Mouse (Mus musculus): Measurements from ENCODE around the gene Cyp2s1. TPM values are rescaled to one million over a fixed set of nuclear protein-coding genes. Genes with fewer than 3 reads are reported as not detected.
A peak's percentile ranks its signal among the peaks of the same experiment; 100 is the strongest.

Cyp2s1 gene
- 1 to 10 TPM; 2.6 to 4.0 TPM for total RNA-seq (2021)
- long read RNA-seq, partial matches to known transcripts = 1 of 2 reads
- long read RNA-seq, other reads (novel, unspliced or antisense) = 1 of 2 reads

- no peak for DNase-seq (ENCODE audit: low spot score in 2 of 2)
Measured at GRCm38 (mm10) chr7:25816241-25816919, at the start of gene Cyp2s1. Gene Cyp2s1, minus strand, starts transcription at chr7:25816913.

DNA sequence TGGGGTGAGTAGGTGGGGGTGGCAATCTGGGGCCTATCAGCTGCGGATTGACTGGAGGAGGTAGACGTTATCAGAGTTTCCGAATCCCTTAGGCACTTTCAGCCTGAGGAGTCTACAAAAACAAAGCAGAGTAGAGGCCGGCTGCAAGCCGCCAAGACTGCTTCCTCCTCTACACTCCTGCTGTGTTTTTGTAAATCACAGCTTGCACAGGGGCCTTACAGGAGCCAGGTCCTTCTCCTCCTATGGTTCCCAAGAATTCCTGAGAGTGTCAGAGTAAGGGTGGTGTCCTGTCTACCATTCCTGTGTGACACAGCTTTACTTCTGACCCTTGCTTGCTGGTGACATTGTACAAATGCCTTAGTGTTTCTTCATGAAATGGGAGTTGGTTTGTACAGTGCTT, 48.1 kb upstream of the Cyp2s1 start:
- no peak for DNase-seq (ENCODE audit: low spot score in 2 of 2)

- no peak for DNase-seq (ENCODE audit: low spot score in 2 of 2)
Measured at GRCm38 (mm10) chr7:25863756-25864155, 47.0 kb upstream of the Cyp2s1 start.

DNA sequence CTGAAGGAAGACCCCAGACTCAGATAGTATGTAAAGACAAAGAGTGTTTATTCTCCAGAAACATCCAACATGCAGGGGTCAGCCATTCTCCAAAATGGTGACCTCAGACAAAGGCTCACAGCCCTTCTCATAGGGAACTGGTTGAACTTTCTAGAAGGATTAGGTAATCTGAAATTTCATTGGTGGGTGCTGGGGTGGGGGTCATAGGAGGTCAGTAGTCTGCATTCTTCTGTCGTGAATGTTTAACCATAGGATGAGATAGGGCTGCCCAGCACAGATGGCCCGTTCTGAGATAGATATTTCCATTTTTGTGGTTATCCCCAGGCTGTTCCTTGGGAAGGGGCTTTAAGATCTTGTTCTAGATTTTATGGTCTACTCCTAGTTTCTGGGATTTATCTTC, 45.7 kb upstream of the Cyp2s1 start:
- no peak for DNase-seq (ENCODE audit: low spot score in 2 of 2)

GRCm38 (mm10) chr7:25859962-25860870, 43.5 kb upstream of the Cyp2s1 start:
- DNase-seq (ENCODE audit: low spot score in 2 of 2) = no peak

DNA sequence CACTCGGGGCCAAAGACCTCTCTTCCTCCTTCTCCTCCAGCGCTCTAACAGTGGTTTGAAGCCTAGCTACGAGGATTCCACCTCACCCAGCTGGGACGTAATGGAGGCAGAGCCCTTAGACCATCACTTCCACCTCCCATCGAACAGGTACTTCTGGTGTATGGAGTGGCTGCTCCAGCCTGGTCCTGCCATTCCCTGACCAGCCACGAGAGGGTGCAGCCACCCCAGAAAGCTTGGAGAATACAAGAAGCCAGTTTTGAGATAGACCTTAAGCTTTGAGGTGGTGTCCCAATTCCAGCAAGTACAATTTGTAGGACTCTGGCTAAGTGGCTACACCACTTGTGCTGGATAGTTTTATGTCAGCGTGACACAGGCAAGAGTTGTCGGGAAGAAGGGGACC, 38.4 kb upstream of the Cyp2s1 start:
- peak; percentile 70 to 73 for DNase-seq (ENCODE audit: low spot score in 2 of 2)

GRCm38 (mm10) chr7:25848444-25848812, 31.7 kb upstream of the Cyp2s1 start:
- DNase-seq (ENCODE audit: low spot score in 2 of 2) = peak in 1 of 2 experiments; percentile 32

- DNase-seq (ENCODE audit: low spot score in 2 of 2) = peak; percentile 94 to 95
Measured at GRCm38 (mm10) chr7:25847722-25848443, 31.2 kb upstream of the Cyp2s1 start.

GRCm38 (mm10) chr7:25844885-25845284, 28.2 kb upstream of the Cyp2s1 start:
- no peak for DNase-seq (ENCODE audit: low spot score in 2 of 2)

DNA sequence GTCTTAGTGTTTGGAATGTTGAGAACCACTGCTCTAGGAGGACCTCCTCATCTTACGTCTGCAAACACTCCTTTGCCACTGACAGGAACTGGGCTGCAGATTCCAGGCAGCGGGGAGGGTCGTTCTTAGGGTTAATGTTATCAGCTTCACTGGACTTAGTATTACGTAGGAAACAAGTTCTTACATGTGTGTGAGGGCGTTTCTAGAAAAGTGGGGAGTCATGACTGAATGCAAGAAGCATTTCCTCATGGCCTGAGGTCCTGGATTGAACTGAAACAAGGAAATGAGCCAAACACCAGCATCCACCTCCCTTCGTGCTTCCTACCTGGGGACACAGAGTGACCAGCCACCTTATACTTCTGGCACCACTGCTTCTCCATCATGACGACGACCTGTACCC, 27.7 kb upstream of the Cyp2s1 start:
- no peak for DNase-seq (ENCODE audit: low spot score in 2 of 2)

- no peak for DNase-seq (ENCODE audit: low spot score in 2 of 2)
Measured at GRCm38 (mm10) chr7:25843492-25843891, 26.8 kb upstream of the Cyp2s1 start.

GRCm38 (mm10) chr7:25840908-25841307, 24.2 kb upstream of the Cyp2s1 start:
- DNase-seq (ENCODE audit: low spot score in 2 of 2) = no peak

DNA sequence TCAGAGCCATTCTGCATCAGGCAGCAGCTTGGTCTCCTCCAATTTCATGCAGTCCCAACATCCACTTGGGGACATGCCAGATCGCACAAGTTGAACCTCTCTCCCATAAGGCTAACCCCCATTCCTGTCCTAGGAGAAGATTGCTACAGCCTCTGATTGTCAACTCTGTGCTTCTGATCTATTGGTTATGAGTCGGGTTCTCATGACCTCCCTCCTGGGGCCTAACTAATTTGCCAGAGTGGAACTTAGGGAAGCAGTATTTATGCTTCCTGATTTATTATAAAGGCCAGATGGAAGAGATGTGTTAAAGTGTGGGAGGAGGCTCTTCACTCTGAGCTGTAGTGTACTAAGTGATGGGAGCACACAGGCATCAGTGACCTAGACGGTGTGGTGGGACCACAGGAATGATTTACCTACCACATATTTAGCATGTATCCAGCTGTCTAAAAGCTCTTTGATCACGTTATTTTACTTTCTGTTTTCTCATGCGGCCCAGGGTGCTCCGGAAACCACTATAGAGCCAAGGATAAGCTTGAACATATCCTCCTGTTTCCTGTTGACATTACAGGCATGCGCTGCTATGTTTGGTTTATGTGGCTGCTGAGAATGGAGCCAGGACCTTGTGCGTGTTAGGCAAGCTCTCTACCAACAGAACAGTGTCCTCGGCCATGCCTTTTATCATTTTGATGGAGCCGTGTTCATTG, 18.6 kb upstream of the Cyp2s1 start:
- DNase-seq (ENCODE audit: low spot score in 2 of 2) = no peak

DNA sequence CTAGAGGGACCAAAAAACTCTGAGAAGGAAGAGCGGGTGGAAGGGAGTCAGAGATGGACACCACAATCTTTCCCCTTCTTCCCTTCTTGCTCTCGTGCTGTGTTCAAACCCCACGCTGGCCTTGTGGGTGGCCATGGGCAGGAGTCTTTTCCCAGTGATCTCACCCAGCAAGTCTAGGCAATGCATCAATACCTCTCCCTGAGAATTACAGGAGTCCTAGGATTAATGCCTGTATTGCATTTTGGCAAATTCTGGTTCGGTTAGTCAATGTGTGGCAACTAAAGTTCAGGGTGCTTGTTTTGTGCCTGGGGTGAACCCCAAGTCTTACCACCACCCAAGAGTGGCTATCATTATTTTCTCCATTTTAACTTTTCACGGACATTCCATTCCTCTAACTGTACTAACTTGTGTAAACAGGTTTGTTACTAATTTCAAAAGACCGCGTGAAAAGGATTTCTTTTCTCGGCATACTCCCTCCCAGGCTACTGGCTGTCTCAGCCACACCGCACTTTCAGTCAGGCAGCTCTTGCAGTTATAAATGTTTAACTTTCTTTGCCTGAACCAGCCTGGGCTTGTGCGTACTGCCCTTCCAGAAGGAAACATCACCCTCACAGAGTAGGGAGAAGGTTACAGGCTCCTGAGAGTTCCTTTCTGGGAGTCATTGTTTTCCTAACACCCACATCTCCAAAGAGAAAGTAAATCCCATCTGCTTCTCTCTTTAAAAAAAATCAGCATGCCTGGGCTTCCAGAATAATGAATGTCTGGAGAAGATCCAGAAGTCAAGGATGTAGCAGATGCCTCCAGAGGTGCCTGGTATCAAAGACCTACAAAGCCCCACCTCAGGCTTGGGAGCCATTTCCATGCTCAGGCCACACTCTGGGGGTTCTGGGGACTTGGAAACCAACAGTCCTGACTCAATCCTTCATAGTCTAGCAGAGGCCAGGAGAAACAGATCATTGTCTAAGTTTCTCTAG, 15.1 kb upstream of the Cyp2s1 start:
- DNase-seq (ENCODE audit: low spot score in 2 of 2) = no peak

GRCm38 (mm10) chr7:25830251-25830650, 13.5 kb upstream of the Cyp2s1 start:
- no peak for DNase-seq (ENCODE audit: low spot score in 2 of 2)

DNA sequence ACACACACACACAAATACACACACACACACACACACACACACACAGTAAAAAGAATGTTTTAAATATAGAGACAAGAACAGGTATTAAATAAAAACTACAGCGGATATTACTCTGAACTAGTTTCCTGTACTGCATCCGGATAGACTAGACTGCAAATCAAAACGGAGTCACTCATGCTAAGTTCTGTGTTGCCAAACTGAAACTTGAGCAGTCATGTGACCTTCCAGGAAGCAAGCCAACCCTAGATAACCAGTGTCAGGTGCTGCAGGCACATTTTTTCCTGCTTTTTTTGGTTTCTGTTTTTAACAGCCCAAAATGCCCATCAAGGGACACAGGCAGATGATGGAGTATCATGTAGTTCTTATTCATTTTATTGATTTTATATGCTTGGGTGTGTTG, 10.5 kb upstream of the Cyp2s1 start:
- peak in 1 of 2 experiments; percentile 7 for DNase-seq (ENCODE audit: low spot score in 2 of 2)

DNA sequence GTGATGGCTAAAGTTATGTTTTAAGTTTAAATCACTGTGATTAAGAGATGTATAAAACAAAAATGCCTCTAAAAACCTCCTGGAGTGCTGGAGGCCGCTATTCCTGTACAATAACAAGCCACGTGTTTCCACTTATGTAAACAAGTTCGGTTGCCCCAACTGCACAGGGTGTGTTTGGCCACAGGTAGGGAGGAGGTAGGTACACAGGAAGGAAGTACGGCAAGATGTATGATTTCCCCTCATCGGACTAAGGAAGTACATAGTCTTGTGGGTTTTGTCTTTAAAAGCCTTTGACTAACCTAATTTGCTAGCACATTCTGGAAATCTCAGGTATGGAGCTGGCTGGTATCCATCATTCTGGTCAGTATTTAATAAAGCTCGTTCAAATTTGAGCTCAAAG, 9.3 kb upstream of the Cyp2s1 start:
- no peak for DNase-seq (ENCODE audit: low spot score in 2 of 2)

DNA sequence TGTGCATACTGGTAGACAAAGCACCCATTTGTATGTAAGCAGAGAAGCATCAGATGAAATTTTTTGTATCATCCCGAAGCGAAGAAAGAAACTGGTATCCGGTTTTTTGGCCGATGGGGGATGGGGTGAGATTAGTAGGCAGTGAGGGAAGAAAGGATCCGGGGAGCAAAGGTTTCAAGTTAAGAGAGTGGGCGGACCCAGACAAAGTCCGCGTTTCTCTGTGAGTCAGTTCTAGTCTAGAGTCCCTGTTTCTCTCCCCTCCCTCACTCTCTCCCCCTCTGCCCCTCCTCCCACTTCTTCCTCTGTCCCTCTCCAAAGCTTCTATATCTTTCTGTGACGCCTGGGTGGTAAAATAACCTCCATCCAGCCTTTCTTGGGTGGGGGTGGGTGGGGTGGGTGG, 8.3 kb upstream of the Cyp2s1 start:
- no peak for DNase-seq (ENCODE audit: low spot score in 2 of 2)

DNA sequence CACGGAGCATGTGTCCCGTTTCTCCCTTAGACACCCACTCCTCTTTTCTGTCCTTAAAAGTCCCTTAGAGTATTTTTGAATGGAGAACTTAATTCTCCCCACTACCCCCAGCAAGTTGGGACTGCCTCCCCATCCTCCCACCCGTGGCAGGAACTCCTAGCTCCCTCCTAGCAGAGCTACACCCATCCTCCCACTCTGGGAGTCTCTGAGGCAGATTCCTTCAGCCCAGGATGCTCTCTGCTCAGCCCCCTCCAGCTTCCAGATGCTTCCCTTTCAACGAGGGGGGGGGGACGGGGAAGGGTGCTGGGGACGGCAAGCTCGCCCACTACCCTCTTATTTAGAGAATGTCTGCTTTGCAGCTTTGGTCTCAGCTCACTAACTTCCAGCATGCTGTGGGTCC, 1.1 kb downstream of the Cyp2s1 start:
- no peak for DNase-seq (ENCODE audit: low spot score in 2 of 2)

DNA sequence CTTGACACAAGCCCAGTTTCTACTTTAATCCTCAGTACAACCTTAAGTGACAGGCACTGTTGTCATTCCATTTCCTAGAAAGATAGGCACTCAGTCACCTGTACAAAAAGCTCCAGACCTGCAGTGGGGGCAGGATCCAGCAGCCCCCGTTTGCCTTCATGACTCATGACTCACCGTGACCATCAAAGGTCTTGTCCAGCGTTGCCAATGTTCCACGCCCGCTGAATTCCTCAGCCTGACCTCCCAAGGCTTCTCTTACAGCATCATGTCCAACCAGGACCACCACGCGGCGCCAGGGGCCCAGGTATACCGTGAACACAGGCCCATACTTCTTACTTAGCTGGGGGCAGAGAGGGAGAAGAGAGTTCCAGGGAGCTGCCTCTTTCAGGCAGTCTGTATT, 2.0 kb downstream of the Cyp2s1 start:
- no peak for DNase-seq (ENCODE audit: low spot score in 2 of 2)

Measured in layer of hippocampus, postnatal 10 days (tissue).